Mouse (Mus musculus) gastrocnemius, postnatal 4 days (tissue): Measurements from ENCODE around the gene Vmn2r108. TPM values are rescaled to one million over a fixed set of nuclear protein-coding genes. Genes with fewer than 3 reads are reported as not detected.
"Not testable (repeated sequence)": the region's sequence is repeated elsewhere in the genome, so short reads cannot be mapped to it uniquely, and the experiment has no call there.

Experiments used
- DNase-seq, 2 experiments: peaks; one replicate each; pipeline ENCODE4 v3.0.0; 2021 to 2022; ENCODE audit warnings: low spot score in 2 of 2, mixed read lengths in 2 of 2
- long read RNA-seq, 2 experiments: library from polyadenylated mRNA; stranded (forward); transcript quantifications; one replicate each; pipeline ENCODE4 v2.0.0; 2021
- total RNA-seq, 2 experiments: library from RNA; stranded (reverse); gene quantifications; 2 replicates each; pipeline ENCODE4 v1.2.3; 2021

The Vmn2r108 gene
- not detected for total RNA-seq
- long read RNA-seq, experiment 1, result 0 reads
- long read RNA-seq, experiment 2, result 0 reads

DNA sequence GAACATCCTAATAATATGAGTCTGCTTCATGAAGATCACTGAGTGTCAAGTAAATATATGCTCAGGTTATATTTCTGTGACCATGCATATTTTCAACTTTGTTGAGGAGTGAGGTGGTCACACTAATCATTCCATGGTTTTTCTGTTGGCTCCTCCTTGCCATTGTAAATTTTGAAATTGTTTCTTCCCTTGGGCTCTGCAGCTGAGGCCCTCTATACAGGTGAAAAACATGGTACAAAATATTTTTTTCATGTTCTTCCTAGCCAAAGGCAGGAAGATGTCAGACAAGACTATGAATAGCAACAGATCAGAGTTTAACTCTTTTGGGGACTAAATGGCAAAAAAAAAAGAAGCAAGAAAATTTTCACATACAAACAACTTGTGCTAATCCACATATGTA lies at the start of gene Vmn2r108:
Vmn2r108 (minus strand) TSS at position 101 of the 400 bp plus-strand sequence.
- DNase-seq, result no peak

DNA sequence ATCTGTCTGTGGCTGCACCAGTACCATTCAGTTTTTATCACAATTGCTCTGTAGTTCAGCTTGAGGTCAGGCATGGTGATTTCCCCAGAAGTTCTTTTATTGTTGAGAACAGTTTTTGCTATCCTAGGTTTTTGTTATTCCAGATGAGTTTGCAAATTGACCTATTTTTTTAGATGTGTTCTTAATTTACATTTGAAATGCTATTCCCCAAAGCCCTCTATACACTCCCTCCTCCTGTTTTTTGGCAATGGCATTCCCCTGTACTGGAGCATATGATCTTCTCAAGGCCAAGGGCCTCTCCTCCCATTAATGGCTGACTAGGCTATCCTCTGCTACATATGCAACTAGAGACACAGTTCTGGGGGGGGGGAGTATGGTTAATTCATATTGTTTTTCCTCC lies 27.1 kb upstream of the Vmn2r108 start:
- not testable (repeated sequence) for DNase-seq

DNA sequence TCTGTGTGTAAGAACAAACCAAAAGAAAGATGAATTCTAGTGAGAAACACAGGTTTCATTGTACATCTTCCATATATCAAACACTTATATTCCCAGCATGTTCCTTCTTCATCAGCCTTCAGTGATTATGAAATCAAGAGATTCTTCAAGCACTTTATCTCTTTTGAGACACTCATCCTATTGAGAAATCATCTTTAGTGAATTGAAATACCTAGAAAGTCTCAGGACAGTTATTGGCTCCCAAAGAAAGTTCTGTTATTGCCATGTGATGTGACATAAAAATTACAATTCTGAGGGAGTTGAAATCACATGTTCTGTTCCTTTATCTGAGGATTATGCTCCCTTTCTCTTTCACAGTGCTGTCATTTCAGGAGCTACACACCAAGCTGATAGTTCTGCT lies 16.7 kb upstream of the Vmn2r108 start, which contains the start of gene Vmn1r225:
Vmn1r225 (plus strand) TSS at position 301 of the 400 bp plus-strand sequence.
- DNase-seq, result no peak

DNA sequence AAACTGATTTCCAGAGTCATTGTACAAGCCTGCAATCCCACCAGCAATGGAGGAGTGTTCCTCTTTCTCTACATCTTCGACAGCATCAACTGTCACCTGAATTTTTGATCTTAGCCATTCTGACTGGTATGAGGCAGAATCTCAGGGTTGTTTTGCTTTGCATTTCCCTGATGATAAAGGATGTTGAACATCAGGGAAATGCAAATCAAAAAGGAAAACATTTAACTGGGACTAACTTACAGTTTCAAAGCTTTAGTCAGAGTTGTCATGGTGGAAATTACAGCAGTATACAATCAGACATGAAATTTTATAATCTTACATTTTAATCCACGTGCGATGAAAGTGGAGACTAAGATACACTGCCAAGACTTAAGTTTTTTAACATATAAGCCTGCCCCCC lies 7.8 kb downstream of the Vmn2r108 start:
- DNase-seq, result no peak

DNA sequence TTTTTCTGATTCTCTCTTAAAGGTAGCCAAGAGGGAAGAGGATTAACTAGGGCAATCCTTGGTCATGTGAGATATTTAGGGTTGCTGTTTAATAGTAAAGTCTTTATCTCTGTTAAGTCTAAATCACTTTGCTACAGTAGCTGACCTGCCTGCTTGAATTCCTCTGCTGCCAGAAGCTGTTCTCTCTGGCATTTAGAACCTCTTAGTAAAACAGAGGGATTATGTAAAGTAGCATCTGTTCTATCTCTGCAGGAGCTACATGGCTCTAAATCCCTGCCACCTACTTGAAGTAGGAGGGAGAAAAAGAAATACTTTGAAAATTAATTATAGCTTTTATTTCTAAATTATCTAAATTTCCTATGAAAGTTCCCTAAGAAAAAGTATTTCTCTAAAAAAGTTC lies 41.9 kb downstream of the Vmn2r108 start:
- no peak for DNase-seq

DNA sequence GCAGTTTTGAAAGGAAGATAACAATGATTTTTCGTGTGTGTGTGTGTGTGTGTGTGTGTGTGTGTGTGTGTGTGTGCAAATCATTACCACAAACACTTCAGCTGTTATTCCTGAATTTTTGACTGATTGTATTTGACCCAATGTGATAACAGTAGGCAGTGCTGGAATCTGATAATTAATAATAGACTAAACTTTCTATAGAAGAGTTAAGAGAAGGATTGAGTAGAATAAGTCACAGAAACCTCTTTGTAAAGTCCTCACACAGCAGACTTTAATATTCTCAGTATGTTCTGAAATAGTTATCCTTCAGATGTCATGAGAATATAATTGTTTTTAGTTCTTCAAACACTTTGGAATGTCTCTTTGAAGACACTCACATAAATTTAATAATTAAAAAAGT lies 67.3 kb downstream of the Vmn2r108 start, which contains the start of gene Vmn1r224:
Vmn1r224 (plus strand) TSS at position 301 of the 400 bp plus-strand sequence.
- DNase-seq, result no peak

Other genes with a start within 250 kb of the Vmn2r108 start
- gene Vmn2r105, start 246.3 kb downstream of the Vmn2r108 start, total RNA-seq, result not detected
- gene Vmn2r106, start 195.8 kb downstream of the Vmn2r108 start, total RNA-seq, result not detected
- gene Vmn2r107, start 136.1 kb downstream of the Vmn2r108 start, total RNA-seq, result not detected
- not detected for gene Vmn1r224, start 67.2 kb downstream of the Vmn2r108 start, total RNA-seq
- not detected for gene Vmn1r225, start 16.8 kb upstream of the Vmn2r108 start, total RNA-seq
- not detected for gene Vmn2r109, start 83.4 kb upstream of the Vmn2r108 start, total RNA-seq
- not detected for gene Vmn2r110, start 115.1 kb upstream of the Vmn2r108 start, total RNA-seq
- gene Fpr-rs3, start 143.5 kb upstream of the Vmn2r108 start, total RNA-seq, result not detected
- not detected for gene Vmn1r226, start 201.5 kb upstream of the Vmn2r108 start, total RNA-seq
- not detected for gene Vmn1r227, start 248.5 kb upstream of the Vmn2r108 start, total RNA-seq